Mouse (Mus musculus): ENCODE data around the gene Mcoln2.
"Not testable (repeated sequence)": the region's sequence is repeated elsewhere in the genome, so short reads cannot be mapped to it uniquely, and the experiment has no call there.

The Mcoln2 gene

DNA sequence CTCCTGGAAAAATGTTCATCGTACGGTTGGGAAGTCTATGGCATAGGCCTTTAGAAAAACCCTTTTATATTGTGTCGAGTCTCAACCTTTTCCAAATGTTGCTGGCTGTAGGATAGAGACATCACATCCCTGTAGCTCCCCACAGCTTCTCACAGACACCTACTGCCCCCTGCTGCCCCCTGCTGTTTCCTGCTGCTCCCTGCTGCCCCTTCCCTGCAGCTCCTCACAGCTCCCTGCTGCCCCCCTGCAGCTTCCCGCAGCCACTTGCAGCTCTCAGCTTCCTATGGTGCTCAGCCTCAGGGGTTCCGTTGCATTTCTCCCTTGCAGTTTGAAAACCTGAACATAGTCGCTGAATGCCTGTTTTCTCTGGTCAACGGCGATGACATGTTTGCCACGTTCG lies 40.3 kb downstream of the Mcoln2 start:
- no peak for DNase-seq

DNA sequence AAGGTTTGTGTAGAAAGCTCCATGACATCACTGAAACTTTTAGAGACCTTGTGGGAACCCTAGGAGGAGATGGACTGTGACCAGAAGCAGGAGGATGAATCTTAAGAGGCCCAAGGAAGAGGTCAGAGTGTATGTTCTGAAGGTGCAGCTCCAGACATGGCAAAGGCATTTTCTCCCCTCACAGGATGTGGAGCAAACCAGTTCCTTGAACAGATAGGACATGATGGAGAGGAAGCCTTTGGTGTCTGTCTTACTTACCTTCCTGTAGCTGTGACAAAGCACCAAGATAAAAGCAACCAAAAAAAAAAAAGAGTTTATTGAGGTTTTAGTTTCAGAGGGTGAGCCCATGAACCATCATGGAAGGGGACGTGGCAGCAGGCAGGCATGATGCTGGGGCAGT lies 42.9 kb downstream of the Mcoln2 start:
- no peak for DNase-seq

DNA sequence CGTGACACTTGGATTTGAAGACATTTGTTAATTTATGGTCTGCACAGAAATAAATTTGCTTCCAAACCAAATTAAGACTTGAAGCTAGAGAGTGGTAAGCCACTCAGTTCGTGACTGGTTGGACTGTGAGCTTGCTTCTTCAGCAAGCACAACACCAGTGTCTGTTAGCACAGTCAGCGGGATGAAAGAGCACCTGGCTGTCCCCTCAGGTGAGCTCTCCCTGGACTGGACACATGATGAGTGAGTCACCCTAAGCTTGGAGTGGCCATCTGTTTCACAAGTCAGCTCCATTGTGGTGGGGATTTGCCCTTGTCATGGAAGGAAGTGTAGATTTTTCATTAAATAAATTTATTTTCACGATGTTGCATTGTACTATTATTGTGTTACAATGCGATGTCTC lies 45.5 kb downstream of the Mcoln2 start:
- no peak for DNase-seq

DNA sequence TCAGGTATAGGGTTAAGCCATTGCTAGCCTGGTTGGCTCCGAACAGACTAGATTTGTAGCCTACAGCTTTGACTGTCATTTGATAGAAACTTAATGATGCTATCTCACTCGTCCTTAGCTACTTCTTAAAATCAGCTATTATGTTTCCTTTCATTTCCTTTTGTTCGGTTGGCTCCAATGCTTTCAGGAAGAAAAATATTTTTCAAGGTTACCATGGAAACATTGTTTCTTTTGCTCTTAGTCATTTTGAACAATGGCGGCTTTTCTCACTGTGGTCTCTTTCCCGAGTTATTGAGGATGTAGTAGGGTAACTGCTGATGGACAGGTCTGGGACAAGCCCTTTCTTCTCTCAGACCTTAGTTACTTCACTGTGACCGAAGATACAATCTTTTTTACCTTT lies 46.7 kb downstream of the Mcoln2 start:
- no peak for DNase-seq

DNA sequence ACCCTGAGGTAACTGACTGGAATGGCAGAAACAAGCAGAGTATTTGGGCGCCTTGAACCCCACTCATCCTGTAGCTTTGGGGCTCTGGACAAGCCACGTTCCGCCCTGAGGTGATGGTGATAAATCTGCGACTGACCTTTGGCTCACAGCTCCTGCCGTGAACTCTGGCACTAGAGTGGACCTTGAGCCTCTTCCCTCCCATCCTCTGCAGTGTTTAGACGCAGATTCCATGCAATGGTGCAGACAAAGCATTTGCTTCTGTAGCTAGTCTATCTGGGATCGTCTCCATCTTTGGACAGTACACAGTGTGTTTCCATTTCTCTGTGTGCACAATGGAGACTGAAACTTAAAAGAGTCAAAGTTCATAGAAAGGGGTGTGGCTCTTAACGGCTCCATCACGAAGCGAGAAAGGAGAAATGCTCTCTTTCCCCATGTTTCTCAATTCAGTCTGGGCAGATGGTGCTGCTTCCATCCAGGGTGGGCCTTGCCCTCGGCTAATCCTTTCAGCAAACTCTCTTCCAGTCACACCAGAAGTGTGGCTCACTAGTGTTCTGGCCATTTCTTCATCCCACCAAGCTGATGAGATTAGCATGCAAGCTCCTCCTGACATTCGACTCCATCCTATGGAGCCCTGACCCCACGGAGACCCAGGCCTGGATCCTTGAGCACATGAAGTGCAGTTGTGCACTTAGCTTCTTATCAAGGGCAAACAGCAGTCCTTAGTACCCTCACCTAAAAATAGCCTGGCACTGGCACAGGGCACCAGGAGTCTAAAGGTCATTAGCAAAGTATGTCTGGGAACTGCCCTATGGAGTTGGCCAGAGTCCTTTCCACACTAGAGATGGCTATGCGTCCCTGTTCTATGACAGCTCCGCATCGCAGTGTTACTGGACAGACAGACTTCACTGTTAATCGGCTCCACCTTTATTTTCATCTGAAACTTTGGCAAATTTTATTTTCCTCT lies 47.4 kb downstream of the Mcoln2 start:
- DNase-seq = no peak

DNA sequence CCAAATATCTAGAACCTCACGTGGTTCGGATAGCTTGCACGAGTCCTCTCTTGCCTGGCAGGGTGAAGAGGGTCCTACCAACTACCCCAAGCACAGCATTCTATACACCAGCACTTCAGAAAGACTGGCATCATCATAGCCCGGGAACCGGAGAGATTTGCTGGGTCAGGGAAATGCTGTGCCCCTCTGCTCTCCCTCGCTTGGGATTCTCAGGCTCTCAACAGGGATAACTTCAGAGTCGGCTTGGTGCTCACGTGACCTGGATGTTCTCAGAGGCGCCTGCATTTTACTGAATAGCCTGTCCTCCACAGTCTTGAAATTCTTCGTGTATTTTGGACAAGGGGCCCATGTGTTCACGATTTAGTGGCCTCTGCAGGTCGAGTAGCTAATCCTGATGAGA lies 48.2 kb downstream of the Mcoln2 start:
- DNase-seq = no peak

DNA sequence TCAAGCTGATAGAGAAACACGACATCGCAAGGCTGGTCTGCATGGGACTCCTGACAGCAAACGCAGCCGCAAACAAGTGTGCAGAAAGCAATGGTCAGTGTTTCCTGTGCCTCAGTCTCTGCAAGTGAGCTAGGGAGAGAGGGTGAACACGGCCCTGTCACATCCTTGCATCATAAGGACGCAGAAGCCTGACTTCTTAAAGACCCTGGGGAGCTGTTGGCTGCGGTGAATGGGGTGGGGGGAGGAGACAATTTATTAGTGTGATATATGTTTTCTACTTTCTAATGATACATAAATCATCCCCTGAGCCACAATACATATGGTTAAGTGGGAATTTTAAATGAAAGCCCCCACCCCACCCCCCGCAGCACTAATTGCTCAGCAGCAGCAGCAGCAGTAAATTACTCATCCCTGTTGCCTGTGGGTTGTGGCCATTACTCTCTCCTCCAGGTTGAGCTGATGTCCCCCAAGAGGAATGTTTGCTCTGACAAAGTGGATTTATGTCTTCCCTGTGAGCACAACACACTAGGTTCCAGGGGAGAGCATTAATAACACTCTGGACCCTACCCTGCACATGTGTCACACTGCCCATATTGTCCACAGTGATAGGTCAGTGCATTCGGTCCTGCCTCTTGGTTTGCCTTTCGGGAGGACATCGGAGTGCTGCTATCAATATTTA lies 49.3 kb downstream of the Mcoln2 start:
- DNase-seq = no peak

DNA sequence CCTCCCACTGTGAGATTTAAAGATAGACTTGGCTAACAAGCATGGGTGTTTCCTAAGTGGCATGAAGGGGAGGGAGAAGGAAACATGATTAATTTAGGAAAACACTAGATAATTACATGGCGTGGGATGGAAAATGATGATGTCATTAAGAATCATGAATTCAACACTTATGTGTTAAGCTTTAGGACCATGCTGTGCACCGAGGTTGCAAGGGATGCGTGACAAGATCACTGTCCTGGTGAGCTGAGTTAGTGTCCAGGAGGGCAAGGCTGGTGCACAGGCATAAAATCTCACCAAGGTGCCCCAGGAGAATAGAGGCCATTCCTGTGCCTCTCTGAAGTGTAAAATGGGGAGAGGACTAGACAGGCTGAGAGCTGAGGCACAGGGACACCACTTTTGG lies 49.9 kb downstream of the Mcoln2 start:
- DNase-seq = no peak

DNA sequence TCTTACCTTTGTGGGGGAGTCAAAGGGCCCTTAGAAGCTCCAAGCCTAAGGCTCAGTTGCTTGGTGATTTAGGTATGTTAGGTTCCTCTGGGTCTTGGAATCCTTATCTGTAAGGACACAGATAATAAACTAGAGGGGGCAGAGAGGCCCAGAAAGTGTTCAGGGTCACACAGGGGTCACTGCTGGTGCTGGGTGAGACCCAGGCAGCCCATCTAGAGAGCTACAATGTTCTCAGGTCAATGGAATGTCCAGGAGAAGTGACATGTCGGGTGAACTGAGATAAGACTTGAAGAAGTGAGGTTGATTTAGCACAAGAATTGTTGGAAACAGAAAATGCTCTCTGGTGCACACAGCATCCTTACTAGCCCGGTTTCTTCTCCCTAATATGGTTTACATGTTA lies 54.7 kb downstream of the Mcoln2 start:
- no peak for DNase-seq

DNA sequence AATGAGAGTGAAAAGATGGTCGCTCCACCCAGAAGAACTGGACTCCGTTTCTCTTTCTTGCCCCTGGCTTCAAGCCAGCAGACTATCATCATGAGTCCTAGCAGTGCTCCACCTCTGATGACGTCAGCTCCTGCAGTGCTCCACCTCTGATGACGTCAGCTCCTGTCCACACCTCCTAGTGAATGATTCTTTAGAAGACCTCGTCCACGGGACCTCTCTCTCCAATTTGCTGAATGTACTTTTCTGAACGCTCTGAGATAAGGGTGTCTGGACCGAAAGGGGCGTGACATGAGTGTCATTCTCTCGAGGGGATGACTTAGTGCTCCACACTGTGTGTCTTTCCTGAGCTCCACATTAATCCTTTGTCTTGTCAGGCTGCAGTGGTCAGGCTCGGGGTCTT lies 55.7 kb downstream of the Mcoln2 start:
- DNase-seq = no peak

DNA sequence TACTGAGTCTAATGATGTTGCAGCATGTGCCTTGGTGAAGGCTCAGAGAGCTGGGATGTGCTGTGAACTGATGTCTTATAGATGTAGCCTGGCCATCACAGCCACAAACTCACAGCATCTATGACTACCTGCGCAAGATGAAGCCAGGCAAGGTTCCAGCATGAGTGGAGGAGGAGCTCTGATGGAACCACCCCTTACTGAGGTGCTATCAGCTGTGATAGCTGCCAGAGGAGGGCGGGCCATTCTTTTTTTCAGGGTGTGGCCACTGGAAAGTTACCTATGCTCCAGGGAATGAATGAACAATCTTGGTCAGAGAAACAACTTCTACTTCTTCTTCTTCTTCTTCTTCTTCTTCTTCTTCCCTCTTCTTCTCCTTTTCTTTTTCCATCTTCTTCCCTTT lies 57.0 kb downstream of the Mcoln2 start:
- no peak for DNase-seq

DNA sequence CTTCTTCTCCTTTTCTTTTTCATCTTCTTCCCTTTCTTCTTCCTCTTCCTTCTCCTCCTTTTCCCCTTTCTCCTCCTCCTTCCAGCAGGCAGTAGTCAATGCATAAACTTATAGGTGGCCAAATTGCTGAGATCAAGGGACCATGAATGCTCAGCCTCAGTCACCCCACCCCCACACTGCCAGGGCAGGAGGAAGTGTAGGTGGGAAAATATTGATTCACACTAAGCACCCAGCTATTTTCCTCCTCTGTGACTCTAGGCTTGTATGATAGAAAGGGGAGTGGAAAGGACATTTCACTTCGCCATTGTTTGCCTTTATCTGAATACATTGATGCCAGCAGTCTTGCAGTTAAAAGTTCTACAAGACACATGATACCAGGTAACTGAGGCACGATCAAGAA lies 57.8 kb downstream of the Mcoln2 start:
- DNase-seq = no peak

DNA sequence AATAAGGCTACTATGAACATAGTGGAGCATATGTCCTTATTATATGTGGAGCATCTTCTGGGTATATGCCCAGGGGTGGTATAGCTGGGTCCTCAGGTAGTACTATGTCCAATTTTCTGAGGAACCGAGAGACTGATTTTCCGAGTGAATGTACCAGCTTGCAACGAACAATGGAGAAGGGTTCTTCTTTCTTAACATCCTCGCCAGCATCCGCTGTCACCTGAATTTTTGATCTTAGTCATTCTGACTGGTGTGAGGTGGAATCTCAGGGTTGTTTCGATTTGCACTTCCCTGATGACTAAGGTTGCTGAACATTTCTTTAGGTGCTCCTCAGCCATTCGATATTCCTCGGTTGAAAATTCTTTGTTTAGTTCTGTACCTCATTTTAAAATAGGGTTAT lies 60.1 kb downstream of the Mcoln2 start:
- not testable (repeated sequence) for DNase-seq

DNA sequence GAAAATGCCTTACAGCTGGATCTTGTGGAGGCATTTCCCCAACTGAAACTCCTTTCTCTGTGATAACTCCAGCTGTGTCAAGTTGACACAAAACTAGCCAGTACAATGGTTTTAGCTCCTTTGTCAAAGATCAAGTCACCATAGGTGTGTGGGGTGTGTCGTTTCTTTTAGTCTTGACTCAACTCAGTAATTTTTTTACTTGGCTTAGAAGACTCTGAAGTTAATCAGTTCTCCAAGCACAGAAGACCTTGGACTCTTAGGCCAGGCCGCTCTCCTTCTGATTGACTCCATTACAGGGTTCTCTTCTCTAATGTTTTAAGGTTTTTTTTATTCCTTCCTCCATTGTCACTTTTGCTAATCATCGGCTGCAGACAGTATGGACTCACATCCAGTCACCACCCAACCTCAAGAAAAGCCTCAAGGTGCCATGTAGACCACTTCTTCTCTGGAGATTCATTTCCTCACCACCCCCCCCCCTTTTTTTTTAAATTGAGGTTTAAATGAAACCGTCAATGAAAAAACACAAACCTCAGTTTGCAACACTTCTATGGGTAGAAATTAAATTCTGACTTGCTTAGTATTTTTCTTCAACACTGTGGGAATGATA lies 61.6 kb downstream of the Mcoln2 start:
- no peak for DNase-seq

DNA sequence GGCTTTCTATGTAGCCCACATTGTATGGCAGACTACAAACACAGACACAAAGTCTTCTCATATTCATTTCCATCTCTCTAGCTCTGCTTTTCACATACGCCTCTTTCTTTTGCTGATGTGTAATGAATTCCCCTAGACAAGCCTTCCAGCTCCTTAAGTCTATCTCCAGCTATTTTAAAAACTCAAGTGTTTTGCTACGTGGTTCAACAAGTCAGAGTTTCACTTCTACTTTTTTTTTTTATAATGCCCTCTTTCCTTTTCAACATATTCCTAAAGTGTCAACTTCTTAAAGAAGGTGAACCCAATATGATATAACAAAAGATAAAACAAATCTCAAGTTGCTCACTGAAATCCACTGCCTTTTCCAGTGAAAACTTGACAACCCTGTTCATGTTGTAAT lies 62.3 kb downstream of the Mcoln2 start:
- DNase-seq = no peak

DNA sequence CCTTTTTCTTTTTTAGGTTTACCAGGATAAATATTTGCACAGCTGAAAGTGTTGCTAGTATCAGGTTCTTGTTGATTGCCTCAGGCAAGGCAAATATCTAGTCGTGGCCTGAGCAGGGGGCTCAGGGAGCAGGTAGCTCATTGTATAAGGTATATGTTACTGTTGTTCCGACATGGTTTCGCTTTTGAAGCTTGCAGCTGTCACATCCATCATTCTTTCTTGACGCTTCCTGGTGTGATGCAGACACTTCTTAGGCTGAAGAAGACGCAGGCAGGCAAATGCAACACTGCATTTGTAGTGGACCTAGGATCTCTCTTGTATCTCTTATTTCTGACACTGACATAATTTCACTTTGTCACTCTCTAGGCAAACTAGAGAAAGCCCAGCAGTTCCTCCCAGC lies 63.7 kb downstream of the Mcoln2 start:
- no peak for DNase-seq

DNA sequence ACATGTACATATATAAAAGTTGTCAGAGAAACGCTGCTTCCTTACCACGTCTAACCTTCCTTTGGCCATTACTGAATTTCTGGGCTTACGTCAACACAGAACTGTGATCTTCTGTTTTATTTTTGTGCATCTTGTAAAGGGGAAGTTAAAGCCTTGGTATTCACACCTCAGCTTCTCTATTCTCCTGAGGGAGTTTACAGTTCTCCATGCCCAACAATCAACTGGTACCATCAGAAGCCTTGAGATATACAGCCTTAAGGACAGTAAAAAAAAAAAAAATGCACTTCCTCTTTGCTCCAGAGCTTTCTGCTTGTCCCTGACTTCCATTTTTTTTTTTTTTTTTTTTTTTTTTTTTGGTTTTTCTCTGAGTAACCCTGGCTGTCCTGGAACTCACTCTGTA lies 66.9 kb downstream of the Mcoln2 start:
- no peak for DNase-seq

DNA sequence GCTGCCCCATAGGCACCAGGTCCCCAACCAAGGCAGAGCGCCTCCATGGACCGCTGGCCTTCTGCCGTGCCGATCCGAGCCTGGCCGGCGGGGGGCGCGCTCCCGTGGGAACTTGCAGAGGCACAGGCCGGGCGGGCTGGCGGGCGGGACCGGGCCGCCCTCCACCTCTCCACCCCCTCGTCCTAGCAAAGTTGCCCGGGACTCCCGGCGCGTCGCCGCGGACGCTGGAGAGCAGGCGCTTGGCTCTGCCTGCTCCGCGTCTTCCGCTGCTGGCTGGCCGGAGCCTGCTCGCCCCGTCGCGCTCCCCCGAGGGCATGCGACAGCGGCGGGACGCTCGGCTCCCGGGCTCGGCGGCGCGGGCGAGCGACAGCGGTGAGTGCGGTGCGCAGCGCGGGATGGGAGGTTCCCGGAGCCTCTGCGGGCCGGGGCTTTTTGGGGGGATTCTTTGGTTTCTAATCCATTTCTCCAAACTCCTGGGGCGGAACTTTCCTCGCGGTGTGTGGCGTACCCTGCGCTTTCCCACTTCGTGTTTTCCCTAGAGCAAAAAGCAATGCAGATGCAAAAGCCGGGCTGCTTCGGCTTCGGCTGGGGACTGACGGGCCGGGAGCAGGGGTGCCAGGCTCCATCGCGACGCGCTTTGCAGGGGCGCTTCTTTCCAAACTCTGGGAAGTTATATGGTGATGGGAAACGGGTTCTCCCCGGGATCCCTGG lies 71.3 kb downstream of the Mcoln2 start, which contains the start of gene Lpar3:
Lpar3 (plus strand) TSS at position 188 of the 711 bp plus-strand sequence.
- peak in 1 of 2 experiments; percentile 10 for DNase-seq

DNA sequence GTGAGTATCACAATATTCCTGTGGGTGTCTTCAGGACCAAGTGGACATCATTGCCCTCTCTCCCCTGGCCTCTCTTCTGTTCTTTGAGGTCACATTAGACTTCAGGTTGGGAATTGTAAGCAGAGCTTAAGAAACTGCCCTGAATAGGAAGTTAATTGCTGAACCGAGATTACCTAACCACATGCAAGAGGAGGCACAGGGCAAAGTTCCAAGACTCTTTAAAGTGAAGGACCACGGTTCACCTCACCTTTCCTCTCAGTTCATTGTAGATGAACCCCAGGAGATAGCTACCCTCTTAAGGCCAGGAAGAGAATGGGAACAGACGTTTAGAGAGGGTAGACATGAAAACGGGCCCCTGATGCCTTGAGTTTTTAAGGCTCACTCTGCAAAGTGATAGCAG lies 74.6 kb downstream of the Mcoln2 start:
- DNase-seq = no peak

DNA sequence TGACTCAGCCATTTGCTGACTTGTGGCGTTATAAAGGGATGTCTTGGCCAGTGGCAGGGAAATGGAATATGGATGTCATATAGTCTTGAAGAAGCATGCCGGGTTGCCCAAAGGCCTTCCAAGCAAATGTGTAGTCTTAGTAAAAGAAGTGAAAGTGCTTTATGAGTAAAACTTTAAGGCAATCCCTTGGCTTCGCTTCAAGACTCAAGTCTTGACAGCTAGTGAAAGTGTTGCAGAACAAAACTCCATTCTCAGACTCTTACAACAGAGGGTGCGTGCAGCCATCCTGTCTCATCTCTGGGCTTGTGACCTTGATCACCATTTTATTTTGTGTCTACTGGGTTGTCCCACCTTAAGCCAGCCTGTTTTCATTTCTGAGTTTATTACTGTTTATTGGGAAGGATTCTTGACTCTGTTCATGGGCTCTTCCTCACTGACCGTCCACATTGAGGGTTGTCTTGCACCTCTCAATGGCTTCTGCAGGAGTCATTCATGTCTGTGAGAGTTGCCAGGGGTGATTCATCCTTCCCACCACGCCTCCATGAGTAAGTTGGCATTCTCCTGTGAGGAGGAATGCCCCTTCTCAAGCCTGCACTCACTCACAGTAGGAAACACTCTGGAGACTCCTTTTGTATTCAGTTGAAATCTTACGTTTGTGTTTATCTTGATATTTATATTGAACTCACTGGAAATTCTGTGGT lies 75.6 kb downstream of the Mcoln2 start:
- DNase-seq = no peak

DNA sequence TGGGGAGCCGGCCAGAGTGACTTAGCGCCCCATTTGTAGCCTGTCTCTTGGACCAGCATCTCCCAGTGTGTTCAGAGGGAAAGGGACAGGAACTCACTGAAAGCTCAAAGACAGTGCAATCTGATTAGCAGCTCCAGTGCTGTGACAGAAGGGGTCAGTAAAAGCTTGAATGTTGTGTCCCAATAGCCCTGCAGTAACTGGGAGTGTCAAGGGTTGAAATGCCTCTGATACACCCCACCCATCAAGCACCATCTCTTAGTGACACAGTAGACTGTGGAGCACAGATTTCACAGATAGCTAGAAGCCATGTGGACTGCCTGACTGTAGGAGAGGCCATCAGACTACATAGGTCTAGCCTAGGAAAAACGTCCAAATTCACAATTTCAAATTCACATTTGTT lies 77.8 kb downstream of the Mcoln2 start:
- DNase-seq = no peak

DNA sequence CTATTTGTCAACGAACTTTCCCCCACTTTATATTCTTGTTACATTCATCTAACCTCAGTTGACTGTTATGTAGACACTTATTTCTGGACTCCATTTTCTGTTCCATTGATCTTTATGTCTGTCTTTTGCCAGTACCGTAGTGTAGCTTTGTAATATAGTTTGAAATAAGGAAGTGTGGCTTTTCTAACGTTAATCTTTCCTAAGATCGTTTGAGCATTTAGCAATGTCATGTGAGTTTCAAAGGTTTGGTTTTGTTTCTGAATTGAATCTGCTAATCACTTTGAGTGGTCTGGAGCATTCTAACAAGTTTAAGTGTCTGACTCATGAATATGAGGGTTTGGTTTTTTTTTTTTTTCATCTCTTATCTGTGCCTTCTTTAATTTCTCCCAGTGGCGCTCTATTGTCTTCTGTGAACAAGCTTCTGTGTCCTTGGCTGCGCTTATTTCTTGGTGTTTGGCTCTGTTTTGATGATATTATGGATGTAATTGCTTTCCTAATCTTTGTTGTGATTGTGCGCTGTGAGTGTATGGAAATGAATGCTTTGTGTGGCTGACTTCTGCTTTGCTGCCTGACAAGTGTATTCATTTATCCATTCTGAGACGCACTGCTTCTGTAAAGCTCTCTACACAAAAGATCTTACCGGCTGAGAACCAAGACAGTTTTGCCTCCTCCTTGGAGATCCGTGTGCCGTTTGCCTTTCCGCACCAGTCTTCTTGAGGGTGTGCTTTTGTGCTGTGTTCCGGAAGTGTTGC lies 79.1 kb downstream of the Mcoln2 start:
- DNase-seq = no peak

Measured in thymus, adult 18-20 months (tissue).